Mouse (Mus musculus) left cerebral cortex, postnatal 25 days (tissue): ENCODE measurements at regions not wholly inside any gene's neighbourhood (a gene's known extent, or its start where the extent isn't known, plus 50 kb on each side); places are given as distances from the start of the nearest gene placed in this dataset.

ENCODE experiments used
- DNase-seq, 2 experiments: peaks; one replicate each; pipeline ENCODE4 v3.0.0; 2022; ENCODE audit warnings: low spot score in 2 of 2, mixed read lengths in 1 of 2
- intact Hi-C: fragments of 180-260 bp; cut with DNase I; formaldehyde crosslinking; loops from one replicate; pipeline ENCODE4 v1.15.1; 2025

GRCm38 (mm10) chrX:117953669-117954068 is 473.4 kb upstream of the Tgif2lx2 start:
- intact Hi-C loops = no loop called here
- no peak for DNase-seq

DNA sequence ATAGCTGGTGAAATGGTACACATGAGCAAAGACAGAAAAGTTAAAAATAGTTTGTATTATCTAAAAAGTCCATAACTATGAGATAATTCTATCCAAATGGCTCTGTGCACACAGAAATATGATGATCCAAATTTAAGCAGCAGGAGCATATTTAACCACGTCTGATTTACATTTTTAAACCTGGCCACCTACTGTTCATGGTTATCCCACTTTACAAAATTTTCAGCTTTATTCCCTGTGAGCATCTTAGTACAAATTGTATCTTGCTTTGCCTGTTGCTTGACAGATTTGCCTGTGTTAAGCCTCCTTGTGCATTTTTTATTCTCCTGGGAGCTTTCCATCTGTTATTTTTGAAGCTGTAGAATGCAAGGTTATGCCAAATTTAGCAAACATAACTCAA is 471.2 kb upstream of the Tgif2lx2 start:
- intact Hi-C loops = no loop called here
- peak in 1 of 2 experiments; percentile 50 for DNase-seq

DNA sequence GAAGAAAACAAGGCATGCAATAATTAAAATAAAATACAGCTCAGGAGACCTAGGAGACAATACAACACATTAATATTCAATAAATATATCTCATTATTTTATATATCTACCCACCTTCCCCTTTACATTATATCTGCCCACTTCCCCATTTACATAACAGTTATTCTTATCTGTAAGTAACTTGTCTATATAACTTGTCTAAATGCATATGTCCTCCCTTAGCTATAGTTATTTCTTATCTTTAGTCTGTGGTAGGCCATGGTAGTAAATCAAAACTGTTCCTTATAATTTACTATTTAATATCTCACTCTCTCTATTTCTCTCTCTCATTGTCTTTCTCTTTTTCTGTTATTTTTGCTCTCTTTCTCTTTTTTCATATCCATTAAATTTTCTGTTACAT is 437.1 kb upstream of the Tgif2lx2 start:
- intact Hi-C loops = no loop called here
- no peak for DNase-seq
